Mouse (Mus musculus): Measurements from ENCODE around the gene Fndc1.

Gene Fndc1

DNA sequence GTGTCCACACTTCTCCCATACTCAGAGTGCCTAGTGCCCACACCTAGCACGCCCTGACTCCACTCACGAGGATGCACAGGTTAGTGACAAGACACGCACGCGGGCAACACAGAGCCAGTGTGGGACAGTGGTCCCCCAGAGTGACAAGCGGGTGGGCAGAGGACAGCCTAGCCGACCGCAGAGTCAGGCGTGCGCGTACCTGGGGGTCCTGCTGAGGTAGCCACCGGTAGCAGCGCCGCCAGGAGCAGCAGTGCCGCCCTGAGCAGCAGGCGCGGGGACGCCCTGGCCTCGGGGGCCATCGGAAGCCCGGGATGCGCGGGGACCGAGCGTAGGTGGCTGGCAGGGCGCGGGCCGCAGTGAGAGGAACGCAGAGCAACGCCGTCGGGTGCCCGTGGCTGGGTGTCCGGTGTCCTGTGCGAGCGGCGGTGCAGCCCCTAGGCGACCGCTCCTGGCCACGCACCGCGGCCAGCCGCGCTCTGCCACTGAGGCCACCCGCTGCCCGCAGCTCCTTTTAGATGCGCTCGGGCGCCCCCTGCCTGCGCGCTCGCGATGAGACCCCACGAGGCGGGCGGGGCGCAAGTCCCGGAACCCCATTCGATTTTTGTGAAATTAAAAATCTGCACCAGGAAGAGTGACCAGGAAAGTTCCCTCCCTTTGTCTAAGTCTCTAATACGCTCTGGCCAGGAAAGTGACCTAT lies at the start of gene Fndc1:
Fndc1 (minus strand) TSS at position 484 of the 697 bp plus-strand sequence.
- DNase-seq = no peak

DNA sequence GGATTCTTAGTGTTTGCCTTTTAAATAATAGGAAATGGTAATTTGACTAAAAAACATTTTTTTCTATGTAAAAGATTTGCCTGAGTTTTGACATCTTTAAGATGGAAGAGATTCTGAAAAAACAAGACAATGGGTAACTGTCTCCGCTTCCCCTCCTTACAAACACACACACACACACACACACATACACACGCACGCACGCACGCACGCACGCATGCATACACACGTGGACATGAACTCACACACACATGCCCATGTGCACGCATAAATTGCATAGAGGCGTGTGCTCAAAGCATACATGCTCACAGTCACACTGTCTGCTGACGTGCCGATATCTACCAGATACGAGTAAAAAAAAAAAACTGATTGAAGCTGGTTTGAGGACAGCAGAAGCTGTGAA lies 49.4 kb upstream of the Fndc1 start:
- no peak for DNase-seq

DNA sequence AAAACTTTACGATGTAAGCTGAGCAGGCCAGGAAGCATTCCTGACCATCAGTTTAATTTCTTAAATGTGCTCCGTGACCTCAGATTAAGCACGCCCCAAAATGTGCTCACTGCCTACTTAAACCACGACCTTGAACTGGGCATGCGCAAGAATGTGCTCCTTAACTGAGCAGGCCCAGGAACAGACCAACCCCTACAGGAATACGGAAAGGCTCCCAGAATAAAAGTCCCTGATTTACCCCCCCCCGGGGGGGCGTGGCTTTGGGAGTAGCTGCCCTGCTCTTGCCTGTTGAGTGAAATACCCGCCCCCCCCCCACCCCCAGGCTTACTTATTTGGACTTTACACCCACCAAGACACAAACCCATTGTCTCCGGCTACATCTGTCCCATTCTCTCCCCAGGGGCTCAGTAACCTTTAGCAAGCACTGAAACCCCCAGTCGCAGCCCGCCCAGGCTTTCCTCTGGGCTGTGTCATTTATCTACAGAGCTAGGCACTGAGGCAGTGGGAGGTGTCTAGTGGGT lies 48.9 kb upstream of the Fndc1 start:
- no peak for DNase-seq

DNA sequence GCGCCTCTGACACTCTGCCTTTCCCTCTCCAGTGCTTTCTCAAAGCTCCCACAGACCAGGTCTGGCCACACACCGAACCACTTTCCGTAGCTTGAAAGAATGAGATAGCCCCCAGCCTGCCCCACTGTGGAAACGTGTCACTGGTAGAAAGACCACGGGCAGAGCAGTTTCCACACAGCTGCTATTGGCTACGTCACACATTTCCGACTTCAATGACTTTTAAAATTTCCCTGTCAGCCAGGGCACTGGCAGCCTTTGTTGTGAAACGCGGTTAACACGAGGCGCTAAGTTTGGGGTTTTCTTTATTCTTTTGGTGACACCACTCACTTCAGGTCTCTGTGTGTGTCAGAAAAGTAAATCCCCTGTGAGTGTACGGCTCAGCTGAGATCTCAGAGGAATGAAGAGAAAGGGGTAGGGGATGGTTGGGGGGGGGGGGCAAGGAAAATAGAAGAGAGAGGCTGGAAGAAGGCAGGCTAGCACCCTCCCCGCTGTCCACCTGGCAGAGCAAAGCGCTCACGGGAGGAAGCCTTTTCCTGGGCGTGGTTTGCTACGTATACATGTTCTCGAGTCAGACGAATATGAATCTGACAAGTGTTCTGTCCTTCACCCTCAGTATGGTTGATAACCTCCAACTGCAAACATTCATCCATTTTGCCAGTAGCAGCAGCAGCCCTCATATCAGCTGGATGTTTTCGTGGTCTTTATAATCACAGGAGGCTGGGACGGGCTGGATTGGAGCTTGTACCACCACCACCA lies 47.9 kb upstream of the Fndc1 start:
- DNase-seq = no peak

DNA sequence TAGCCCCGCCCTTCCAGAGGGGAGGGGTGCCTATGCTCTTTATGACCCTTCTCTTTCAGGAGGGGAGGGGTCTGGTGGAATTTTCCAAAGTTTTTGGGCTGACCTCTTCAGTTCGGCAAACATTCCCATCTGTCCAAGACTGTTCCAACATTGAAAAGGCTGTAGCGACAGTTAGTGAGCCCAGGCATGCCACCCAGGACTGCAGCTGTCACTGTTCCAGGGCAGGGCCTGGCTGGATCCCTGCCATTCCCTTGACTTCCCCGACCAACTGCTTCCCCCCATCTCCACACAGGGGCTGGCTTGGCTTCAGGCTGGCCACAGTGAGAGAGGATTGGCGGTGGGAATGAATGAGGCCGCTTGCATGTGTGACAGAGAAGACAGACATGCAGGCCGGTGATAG lies 46.3 kb upstream of the Fndc1 start:
- DNase-seq = no peak

DNA sequence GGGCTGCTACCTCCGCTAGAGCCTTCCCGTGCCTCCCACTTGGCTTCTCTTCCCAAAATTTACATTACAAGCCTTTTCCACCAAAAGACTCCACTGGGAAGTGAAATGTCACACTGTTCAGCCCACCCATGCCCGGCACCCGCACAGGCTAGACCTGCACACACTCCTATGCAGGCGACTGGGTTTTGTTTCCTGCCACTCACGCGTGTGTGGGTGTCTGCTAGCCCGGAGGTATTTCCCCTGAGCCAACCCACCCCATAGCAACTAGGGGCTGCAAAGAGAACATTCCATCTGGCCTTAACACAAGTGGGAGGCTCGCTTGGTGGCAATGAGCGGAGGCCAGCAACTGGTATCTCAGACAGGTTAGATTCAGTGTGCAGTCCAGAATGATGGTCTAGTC lies 44.7 kb upstream of the Fndc1 start:
- no peak for DNase-seq

DNA sequence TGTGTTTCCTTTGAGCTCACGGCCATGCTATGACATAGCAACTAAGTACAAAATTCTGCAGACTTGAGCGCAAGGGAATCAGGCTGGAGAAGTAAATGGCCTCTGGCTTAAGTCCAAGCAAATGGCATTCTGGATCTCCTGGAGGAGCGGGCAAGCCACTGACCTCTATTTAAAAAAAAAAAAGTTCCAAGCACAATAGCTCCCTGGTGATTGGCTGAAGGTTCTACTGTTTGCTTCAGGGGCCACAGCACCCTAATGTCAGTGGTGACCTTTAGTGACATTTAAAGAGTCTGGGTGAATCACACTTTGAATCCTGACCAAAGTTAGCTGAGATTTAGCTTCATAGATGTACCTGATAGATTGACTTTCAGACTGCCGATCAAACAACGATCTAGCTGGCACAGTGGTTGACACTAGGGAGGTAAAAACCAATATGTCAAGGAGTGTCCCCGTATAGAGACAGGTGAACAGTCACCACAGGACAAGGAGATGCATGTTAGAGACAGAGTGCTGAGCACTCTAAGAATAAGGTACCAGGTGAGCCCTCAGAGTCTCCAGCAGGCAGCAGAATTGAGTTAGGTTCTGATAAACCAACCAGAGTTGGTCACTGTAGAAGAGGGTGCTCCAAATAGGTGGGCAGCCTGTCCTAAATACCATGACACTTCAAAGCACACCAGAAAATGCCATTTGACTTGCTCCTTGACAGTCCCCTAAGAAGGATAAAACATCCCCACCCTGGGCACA lies 43.9 kb upstream of the Fndc1 start:
- no peak for DNase-seq

DNA sequence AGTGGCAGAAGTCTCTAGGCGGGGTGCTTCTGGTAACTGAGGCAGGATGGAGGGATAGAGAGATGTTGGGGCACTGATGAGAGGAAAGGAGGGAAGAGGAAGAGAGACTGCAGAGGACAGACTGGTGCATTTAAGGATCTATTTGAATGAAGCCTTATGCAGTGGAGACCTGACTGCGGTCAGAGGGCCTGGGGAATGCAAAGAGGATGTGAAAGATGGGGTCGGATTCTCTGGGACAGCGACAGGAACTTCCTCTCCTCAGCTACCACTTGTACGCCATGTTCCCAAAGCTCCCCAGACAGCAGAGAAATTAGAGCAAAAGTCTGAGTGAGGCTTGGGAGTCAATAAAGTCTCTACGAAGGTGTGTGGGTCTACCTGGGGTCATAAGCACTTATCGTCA lies 42.0 kb upstream of the Fndc1 start:
- DNase-seq = no peak

DNA sequence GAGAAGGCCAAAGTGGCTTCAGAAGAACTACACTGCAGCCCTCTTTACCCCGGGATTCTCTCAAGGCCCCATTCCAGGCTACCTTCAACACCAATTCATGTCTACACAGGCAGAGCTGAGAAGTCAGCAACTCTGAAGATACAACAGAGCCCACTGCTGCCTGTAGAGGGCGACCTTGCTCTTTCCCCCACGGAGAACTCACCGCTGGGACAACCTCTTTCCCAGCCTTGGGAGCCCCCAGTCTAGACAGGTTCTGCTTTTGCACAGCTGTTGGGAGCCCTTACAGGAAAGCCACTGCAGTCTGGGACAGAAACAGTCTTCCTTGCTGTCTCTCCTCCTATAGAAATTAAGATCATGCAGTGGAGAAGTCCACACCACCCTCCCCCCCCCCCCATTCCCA lies 41.5 kb upstream of the Fndc1 start:
- peak; percentile 4 for DNase-seq

DNA sequence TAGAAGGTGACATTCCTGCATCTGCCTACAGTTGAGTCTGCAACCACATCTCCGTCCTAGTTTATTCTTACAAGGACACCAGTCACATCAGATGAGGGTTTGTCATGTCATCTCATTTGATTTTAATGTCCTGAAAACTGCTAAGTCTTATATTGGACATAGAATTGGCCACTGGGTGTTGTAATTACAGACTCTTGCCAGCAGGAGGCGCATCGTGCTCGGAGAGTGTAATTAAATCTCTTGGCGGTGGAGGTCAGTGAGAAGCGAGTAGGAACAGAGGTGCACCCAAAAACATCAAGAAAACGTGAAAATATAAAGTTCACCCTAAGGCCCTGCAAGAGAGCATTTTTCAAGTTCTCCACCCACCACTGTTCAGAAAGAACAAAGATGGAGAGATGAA lies 37.6 kb upstream of the Fndc1 start:
- no peak for DNase-seq

DNA sequence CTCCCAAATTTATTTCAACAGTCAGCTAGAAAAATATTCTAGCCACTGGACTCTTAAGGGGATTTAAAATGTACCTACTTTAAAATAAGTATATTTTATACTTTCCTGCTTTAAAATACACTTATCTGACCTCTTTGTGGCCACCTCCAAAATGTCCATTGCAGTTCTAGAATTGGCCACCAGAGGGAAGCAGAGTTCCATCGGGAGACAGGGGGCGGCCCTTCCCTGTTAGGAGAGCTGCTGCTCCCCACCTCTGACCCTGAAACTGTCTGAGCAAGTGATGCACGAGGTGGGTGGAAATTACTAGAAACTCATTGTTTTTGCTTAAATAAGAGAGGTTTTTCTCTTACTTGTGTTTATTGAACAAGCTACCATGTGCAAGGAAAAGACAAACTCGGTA lies 36.6 kb upstream of the Fndc1 start:
- peak; percentile 17 for DNase-seq

DNA sequence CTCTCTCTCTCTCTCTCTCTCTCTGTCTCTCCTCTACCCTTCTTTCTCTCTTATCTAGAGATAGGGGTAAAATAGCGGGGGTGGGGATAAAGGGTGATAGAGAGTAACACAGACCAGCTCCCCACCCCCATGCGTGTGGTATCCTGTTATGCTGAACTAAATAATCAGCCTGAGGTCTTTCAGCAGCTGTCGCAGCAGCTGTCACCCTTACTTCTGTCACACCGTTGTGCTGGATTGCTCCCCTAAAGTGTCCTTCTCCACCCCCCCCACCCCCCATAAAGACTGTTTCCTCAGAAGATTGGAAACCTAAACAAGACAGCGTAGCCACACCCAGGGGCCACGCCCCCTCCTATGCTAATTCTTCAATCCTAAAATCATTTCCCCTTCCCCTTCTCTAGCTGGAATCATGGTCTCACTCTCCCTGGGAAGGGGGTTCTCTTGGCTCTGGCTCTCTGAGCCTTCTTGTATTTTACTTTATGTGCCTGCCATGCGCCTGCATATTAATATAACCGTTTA lies 33.8 kb upstream of the Fndc1 start:
- DNase-seq = no peak

DNA sequence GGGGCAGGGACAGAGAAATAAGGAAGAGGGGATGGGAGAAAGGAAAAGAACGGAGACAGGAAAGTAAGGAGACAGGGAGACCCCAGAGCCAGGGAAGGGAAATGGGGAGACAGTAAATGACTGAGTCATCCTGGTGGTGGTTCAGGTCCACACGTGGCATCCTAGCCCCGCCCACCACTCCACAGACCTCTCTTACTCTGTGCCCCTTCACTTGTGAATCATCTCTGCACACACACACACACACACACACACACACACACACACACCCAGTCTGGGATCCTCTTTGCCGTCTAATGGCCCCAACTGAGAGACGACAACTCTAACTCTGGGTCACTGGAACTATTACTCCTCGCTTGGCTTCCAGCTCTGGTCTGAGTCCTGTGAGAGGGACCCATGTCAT lies 30.6 kb upstream of the Fndc1 start:
- DNase-seq = no peak

DNA sequence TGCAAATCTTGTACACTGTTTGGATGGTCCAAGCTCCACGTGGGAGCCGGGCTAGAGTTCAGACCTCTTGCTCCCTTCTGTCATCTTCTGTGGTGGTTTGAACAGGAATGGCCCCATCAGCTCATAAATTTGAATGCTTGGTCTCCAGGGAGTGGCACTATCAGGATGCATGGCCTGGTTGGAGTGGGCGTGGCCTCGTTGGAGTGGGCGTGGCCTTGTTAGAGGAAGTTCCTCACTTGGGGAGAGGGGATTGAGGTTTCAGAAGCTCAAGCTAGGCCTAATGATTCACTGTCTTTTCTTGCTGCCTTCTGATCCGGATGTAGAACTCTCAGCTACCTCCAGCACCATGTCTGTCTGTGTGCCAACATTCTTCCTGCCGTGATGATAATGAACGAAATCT lies 28.7 kb upstream of the Fndc1 start:
- DNase-seq = no peak

DNA sequence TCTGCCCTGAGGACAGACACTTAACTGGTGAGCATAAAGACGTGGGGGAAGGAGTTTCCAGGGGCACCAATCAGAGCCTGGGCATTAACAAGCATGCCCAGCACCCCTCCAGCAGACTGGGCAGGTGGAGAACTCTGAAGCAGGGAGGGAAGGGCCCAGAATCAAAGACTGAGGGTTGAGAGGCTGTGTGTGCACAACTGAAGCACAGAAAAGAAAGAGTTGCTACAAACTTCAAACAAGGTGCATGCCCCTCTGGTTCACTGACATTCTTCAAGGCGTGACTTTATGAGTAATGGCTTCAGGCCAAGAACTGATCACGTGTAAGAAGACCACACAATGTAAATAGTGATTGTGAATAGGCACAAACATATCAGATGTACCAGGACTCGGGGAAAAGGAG lies 24.9 kb upstream of the Fndc1 start:
- DNase-seq = no peak

DNA sequence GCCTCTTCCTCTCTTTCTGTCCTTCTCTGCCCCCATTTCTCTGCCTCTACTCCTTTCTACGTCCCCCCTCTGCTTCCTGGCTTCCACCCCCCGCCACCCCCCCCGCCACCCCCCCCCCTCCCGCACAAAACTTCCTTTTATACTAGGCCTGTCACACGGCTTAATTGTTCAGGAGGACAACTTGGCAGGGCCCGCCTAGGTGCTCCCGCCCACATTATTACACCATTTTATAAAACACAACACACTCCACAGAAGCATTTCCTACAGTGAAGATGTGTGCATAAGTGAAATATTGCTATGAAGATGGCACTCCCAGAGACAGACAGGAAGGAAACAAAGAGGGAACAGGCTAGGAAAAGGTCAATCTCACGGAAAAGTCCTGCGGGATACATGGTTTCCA lies 24.4 kb upstream of the Fndc1 start:
- DNase-seq = no peak

DNA sequence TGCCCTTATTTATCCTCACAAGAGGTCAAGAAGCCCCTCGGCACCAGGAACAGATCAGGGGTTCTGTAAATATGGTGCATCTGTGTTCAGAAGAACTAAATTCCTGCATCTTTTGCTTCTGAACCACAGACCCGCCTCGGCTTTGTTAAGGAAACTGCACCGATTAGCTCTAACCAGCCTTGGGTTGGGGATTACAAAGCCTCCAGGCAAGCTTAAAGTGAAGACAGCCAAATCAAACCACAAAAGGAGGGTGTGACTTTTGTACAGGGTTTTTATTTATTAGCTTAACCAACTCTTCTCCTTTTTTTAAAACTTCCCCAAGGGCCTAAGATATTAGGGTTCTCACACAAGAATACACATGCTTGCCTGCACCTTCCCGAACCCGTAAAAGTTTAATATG lies 23.1 kb upstream of the Fndc1 start:
- DNase-seq = no peak

DNA sequence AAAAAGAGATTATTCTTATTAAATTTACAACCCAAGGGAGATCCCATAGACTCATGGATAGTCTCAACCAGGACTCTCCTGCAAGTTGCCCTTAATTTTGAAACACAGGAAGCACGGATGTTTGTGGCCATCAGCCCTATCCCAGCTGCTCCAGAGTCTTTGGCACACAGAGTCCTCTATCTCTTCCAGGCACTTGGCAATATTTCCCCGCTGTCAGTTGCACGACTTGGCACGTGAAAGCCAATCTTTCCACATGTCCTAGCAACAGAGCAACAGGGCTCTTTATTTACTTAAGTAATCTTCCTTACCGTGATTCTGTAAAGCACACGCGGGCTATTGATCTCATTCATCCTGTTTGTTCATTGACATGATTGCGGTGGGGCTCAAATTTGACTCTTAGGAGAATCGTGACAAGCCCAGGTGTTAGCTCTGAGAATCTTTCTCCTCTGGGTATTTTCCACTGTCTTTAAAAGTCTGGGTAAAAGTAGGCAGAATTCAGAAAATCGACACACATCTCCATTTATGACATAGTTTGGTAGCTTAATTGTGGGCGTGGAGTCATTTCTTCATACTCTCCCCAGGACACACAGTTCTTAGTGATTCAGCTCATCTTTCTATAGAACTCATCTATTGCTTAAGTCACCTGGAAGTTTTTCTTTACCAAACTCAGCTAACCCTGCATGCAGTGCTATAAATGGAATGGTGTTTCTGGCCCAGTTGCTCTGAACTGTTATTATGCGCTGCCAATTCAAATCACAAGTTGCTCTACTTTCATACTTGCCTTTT lies 13.6 kb upstream of the Fndc1 start:
- DNase-seq = no peak

DNA sequence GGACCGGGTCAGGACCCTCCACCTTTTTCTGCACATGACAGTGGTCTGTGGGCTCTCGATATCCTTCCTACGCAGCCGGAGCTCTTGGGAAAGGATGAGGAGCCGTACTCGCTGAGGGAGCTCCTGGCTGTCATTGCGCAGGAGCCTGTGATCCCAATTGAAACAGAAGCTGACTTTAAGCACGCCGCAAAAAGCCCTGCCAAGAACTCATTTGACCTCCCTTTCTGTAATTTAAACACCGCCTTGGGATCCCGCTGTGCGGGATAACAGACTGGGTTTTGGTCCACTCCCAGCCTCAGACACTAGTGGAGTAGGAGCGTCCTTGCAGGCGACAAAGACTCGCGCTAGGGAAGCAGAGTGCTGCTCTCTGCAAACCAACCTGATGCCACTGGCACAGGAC lies 484 bp upstream of the Fndc1 start:
- DNase-seq = no peak

DNA sequence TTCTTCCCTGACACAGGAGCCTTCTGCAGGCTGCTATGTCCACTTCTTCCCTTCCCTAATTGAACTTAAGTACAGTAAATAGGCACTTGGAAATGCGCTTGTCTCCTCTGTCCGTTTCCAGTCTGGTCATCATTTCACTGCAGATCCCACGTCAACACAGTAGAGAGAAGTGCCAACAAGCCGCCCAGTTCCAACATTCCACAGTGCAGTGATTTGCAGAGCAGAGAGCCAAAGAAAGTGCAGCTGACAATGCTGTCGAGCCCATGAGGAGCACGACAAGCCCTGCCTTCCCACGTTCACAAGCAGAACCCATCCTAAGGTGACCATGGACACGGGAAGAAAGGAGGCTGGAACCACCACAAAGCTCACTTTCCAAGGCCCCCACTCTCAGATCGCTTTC lies 1.7 kb downstream of the Fndc1 start:
- DNase-seq = no peak

DNA sequence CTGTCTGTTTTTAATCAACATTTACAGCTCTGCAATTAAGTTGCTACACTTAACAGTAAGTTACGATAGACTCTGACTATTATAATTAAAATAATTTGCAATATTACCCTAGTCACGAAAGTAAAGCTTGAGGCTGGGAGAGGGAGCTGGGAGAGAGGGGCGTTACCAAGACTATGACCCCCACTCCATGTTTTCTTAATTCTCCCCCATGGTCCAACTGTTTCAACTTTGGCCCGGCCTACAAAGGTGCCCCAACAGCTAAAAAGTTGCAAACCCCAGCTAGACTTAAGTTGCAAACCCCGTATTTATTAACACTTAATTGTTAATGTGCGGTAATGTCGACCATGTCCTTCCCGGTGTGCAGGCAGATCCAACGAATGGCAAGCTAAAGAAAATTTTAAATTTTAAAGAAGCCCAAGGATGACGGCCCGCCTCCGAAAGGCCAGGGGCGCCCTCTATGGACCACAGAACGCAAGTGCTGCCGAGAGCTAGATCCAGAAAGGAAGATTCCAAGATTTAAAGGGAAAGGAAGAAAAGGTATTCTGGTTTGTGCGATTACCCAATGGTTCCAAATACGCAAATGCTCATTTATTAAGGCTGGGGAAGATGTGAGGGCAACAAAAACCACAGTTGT lies 5.4 kb downstream of the Fndc1 start:
- DNase-seq = no peak

DNA sequence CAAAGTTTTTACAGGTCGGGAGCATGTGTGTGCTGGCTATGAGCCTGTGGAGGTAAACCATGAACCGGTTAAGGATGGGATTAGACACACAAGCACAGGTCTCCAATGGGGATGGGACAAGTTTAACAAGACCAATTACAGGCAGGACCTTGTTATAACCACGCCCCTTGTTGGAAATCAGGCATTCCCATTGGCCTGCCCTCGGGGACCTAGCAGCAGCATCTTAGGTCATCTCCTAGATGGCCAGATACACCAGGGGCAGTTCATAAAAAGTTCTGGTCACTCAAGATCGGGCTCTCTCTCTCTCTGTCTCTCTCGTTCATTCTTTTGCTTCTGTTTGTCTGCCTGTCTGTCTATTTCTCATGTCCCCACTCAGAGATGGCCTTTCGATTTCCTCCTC lies 6.9 kb downstream of the Fndc1 start:
- no peak for DNase-seq

Measured in cerebellum, adult 9-11 months (tissue).